Mouse (Mus musculus) embryonic facial prominence, embryonic 11.5 days (tissue): ENCODE data around the gene Rps6. TPM values are rescaled to one million over a fixed set of nuclear protein-coding genes. Genes with fewer than 3 reads are reported as not detected.
A peak's percentile ranks its signal among the peaks of the same experiment; 100 is the strongest.

ENCODE experiments used
- ATAC-seq: fragments of 200-750 bp; cut with Nextera tagmentation; replicated peaks from 2 replicates; pipeline ENCODE4 v1.8.0; 2017; ENCODE audit warnings: low read depth; ENCODE audit not compliant: insufficient number of reproducible peaks, low FRiP score, low TSS enrichment
- DNase-seq: peaks from one replicate; pipeline ENCODE4 v3.0.0-alpha.2; 2015; ENCODE audit warnings: low spot score
- H3K27ac ChIP-seq: fragments of 300-500 bp; sonication (generic); replicated peaks from 2 replicates; pipeline ENCODE4 v1.5.1; 2014; ENCODE audit warnings: mild to moderate bottlenecking, low read depth, low read length, control low read depth
- H3K27me3 ChIP-seq: fragments of 300-500 bp; sonication (generic); 2 replicates; pipeline ENCODE4 v1.6.1; 2014; ENCODE audit warnings: mild to moderate bottlenecking, low read length, moderate library complexity, mixed read lengths; ENCODE audit not compliant: control insufficient read depth, insufficient read depth
- H3K36me3 ChIP-seq: fragments of 300-500 bp; sonication (generic); replicated peaks from 2 replicates; pipeline ENCODE4 v1.6.1; 2014; ENCODE audit warnings: low read depth, mild to moderate bottlenecking, low read length, moderate library complexity, mixed read lengths; ENCODE audit not compliant: control insufficient read depth, insufficient read depth
- H3K4me1 ChIP-seq: fragments of 300-500 bp; sonication (generic); 2 replicates; pipeline ENCODE4 v1.6.1; 2014; ENCODE audit warnings: low read length, mixed read lengths; ENCODE audit not compliant: control insufficient read depth, insufficient read depth
- H3K4me2 ChIP-seq: fragments of 300-500 bp; sonication (generic); 2 replicates; pipeline ENCODE4 v1.6.1; 2014; ENCODE audit warnings: low read depth, mild to moderate bottlenecking, control low read depth, low read length, moderate library complexity
- H3K4me3 ChIP-seq: fragments of 300-500 bp; sonication (generic); 2 replicates; pipeline ENCODE4 v1.5.1; 2014; ENCODE audit warnings: low read depth, low read length, control low read depth
- H3K9ac ChIP-seq: fragments of 300-500 bp; sonication (generic); replicated peaks from 2 replicates; pipeline ENCODE4 v1.6.1; 2014; ENCODE audit warnings: mild to moderate bottlenecking, control low read depth, low read length
- H3K9me3 ChIP-seq: fragments of 300-500 bp; sonication (generic); replicated peaks from 2 replicates; pipeline ENCODE4 v1.6.1; 2016; ENCODE audit warnings: mild to moderate bottlenecking, low read length, inconsistent platforms, mixed read lengths; ENCODE audit not compliant: control insufficient read depth
- WGBS: fragments of 180-500 bp; shearing (Covaris S2); extraction: QIAGEN DNeasy Blood & Tissue Kit; methylation state at CpG from one replicate; pipeline ENCODE4 v1.1.7; 2014; 5-methylcytosine and 5-hydroxymethylcytosine counted together
- polyA plus RNA-seq: library from polyadenylated mRNA; unstranded; fragments of >200 nt; fragmentation: Nextera tagmentation; extraction: Ambion mirVana; gene quantifications from 2 replicates; pipeline ENCODE4 v1.2.1, GENCODE M21; 2014

The Rps6 gene
- polyA plus RNA-seq, 1 experiment from 2014 or later = 840 TPM

DNA sequence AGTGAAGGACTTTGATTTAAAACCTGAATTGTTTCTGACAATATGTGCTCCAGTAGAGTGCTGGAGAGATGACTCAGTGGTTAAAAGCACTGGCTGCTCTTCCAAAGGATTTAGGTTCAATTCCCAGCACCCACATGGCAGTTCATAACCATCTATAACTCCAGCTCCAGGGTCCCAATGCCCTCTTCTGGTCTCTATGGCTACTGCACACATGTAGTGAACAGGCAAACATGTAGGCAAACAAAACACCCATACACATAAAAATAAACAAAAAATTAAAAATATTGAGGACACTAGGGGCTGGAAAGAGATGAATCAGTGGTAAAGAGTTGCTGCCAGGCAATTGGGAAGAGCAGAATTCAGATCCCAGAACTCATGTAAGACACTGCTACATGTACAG is 14.8 kb upstream of the Rps6 start:
- no peaks in the 10 kb centered on the region for H3K9me3 ChIP-seq
- peaks cover 5% of the 10 kb centered on the region; the same call in 1 of the 2 replicates for H3K27me3 ChIP-seq
- no peak overlapping the region for H3K27ac ChIP-seq
- ATAC-seq (no peak), DNase-seq (no peak)
- no peak overlapping the region for H3K4me3 ChIP-seq
- no peaks in the 10 kb centered on the region for H3K36me3 ChIP-seq
- H3K9ac ChIP-seq = no peak overlapping the region
- no peak overlapping the region for H3K4me2 ChIP-seq
- H3K4me1 ChIP-seq = no peaks in the 10 kb centered on the region

DNA sequence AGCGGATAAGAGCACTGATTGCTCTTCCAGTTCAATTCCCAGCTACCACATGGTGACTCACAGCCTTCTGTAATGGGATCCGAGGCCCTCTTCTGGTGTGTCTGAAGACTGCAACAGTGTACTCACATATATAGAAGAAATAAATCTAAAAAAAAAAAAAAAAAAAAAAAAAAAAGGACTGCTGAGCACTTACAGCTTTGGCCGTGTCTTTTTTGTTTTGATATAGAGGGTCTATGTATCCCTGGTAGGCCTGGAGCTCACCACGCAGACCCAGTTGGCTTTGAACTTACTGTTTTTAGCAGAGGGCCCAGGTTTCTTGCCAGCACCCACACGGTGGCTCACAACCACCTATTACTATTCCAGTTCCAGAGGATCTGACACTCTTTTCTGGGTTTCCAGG is 6.9 kb upstream of the Rps6 start:
- H3K27me3 ChIP-seq = no peaks in the 10 kb centered on the region
- H3K36me3 ChIP-seq = no peaks in the 10 kb centered on the region
- no peak overlapping the region for H3K4me3 ChIP-seq
- H3K4me1 ChIP-seq = no peaks in the 10 kb centered on the region
- DNase-seq (no peak), ATAC-seq (no peak)
- 85% methylated on average over 5 of the region's 5 CpGs for WGBS
- H3K27ac ChIP-seq = no peak overlapping the region
- no peaks in the 10 kb centered on the region for H3K9me3 ChIP-seq
- H3K4me2 ChIP-seq = no peak overlapping the region
- no peak overlapping the region for H3K9ac ChIP-seq

DNA sequence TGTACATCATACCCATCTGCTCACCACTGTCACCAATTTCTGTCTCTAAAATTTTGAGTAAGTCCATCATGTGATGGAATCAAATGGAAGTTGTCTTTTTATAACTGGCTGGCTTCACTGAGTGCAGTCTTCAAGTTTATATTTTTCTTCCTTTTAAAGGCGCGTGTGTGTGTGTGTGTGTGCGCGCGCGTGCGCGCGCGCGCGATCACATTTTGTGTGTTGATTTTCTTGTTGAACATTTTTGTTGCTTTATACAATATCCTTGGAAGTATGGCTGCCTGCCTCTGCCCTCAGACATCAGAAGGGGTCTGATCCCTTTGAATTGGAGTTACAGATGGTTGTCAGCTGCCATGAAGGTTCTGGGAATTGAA is 843 bp upstream of the Rps6 start:
- 67% methylated on average over 12 of the region's 12 CpGs for WGBS
- no peak overlapping the region for H3K27ac ChIP-seq
- no peaks in the 10 kb centered on the region for H3K4me1 ChIP-seq
- peak overlapping the region; percentile 96 for H3K4me3 ChIP-seq
- ATAC-seq (no peak), DNase-seq (no peak)
- H3K9ac ChIP-seq = peak overlapping the region; percentile 56
- no peaks in the 10 kb centered on the region for H3K27me3 ChIP-seq
- peaks cover 14% of the 10 kb centered on the region for H3K36me3 ChIP-seq
- no peaks in the 10 kb centered on the region for H3K9me3 ChIP-seq
- H3K4me2 ChIP-seq = peak overlapping the region; percentile 61

DNA sequence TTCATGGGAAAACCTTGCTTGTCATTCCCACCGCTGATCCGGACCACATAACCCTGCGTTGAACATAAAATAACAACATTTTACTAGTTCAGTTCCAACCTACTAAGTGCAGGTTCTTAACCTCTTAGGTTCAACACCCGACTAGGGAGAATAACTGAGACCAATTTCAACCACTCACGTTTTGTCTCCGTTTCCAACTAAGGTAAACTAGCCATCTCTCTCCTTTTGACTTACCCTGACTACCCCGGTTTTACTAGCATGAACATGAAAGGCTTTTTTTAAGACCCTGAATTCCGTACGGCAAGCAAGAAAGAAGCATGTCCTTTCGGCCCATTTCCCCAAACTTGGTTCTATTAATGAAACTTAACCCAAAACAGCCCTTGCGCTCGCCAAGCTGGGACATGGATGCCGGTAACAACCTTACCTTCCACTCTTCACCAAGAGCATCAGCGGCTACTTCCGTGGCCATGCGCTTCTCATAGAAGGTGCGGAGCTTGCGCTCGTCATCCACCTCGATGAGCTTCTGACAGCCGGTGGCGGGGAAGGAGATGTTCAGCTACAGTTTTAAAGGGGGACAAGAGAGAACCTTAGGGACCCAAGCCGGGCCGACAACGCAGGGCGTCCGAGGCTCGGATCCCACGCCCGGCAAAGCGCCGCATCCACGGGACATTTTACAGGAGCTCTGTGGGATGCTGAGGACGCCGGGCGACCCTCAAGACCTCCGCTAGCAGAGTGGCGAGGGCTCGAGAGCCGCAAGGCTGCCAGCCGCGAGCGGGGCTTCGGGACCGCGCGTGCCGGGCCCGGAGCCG is 704 bp downstream of the Rps6 start:
- H3K4me1 ChIP-seq = no peaks in the 10 kb centered on the region
- DNase-seq (no peak), ATAC-seq (no peak)
- H3K4me3 ChIP-seq = peak overlapping the region; percentile 96
- peak overlapping the region; percentile 94 for H3K27ac ChIP-seq
- H3K27me3 ChIP-seq = no peaks in the 10 kb centered on the region
- WGBS = 1% methylated on average over 43 of the region's 50 CpGs
- peaks cover 17% of the 10 kb centered on the region for H3K36me3 ChIP-seq
- peak overlapping the region; percentile 57 for H3K4me2 ChIP-seq
- H3K9me3 ChIP-seq = no peaks in the 10 kb centered on the region
- H3K9ac ChIP-seq = peak overlapping the region; percentile 100

DNA sequence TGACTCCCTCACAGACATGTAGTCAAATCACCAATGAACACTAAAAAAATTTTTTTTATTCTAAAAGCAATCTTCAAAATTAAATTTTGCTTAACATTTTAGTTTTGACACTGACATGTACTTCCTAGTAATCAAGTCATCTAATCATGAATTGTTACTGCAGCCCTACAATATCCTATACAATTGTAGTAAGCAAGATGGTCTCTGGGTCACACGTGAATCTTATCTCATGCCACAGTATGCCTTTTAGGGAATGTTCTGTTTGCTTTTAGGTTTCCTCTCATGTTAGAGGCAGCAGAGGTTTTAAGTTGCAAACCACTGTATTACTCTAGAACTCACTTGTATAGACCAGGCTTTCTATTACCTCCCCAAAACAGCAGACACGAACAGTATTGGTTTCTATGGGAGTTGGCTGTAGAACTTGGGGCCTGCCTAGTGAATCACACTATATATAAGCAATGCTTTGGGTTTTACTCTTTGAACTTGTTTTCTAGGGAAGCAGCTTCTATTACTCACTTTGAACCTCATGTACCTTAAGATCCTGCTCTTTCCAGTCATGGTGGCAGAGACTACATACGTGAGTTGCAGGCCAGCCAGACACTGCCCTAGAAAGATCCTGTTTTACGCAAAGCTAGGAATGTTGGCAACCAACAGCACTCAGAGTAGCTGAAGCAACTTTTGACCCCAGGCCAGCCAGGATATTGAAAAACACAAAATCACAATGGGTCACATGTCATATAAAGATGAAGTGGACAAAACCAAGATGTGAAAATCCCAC is 4.2 kb downstream of the Rps6 start:
- H3K27ac ChIP-seq = no peak overlapping the region
- DNase-seq = no peak
- ATAC-seq = no peak
- no peaks in the 10 kb centered on the region for H3K27me3 ChIP-seq
- no peaks in the 10 kb centered on the region for H3K9me3 ChIP-seq
- no peak overlapping the region for H3K9ac ChIP-seq
- no peak overlapping the region for H3K4me3 ChIP-seq
- H3K36me3 ChIP-seq = peaks cover 17% of the 10 kb centered on the region
- 83% methylated on average over 4 of the region's 4 CpGs for WGBS
- no peak overlapping the region for H3K4me2 ChIP-seq
- no peaks in the 10 kb centered on the region for H3K4me1 ChIP-seq

DNA sequence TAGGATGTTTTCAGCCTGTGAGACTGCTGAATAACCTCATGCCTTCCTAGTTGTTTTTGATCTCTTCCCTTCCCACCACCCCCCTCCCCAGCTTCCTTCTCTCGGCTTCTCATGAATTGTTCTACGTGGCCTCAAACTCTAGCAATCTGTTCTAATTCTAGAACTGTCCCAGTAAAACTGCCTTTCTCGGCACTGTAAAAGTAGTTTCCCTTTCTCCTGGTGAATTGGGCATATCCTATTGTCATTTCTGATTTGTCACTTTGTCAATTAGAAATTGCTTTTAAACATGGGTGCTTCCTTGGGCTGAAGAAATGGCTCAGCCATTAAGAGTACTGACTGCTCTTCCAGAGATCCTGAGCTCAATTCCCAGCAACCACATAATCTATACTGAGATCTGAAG is 5.2 kb downstream of the Rps6 start:
- Histone ChIP-seq H3K4me3 (no peak overlapping the region), H3K27me3 (no peaks in the 10 kb centered on the region), H3K9me3 (no peaks in the 10 kb centered on the region), H3K4me2 (no peak overlapping the region), H3K27ac (no peak overlapping the region), H3K4me1 (no peaks in the 10 kb centered on the region), H3K36me3 (peaks cover 17% of the 10 kb centered on the region), H3K9ac (no peak overlapping the region)
- DNase-seq (no peak), ATAC-seq (no peak)
- WGBS = 63% methylated on average over 3 of the region's 3 CpGs

DNA sequence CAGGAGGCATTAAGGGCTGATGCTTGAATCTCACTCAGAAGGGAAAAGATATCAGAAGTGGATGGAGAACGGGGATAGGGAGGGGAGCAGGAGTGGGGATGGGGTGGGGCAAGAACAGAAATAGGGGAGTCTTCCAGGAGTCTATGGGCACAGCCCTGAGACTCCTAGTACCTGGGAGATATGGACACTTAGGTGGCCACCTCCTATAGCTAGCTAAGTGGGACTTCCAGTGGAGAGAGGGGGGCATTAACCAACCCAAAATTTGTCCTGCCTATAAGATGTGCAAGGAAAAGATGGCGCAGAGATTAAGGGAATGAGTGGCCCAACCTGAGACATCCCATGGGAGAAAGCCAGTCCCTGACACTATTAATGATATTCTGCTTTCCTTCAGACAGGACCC is 5.9 kb downstream of the Rps6 start:
- Histone ChIP-seq H3K4me2 (no peak overlapping the region), H3K27ac (no peak overlapping the region), H3K27me3 (no peaks in the 10 kb centered on the region), H3K9me3 (no peaks in the 10 kb centered on the region), H3K4me1 (no peaks in the 10 kb centered on the region), H3K36me3 (peaks cover 17% of the 10 kb centered on the region), H3K9ac (no peak overlapping the region), H3K4me3 (no peak overlapping the region)
- no peak for DNase-seq
- 87% methylated on average over 2 of the region's 2 CpGs for WGBS
- ATAC-seq = no peak

DNA sequence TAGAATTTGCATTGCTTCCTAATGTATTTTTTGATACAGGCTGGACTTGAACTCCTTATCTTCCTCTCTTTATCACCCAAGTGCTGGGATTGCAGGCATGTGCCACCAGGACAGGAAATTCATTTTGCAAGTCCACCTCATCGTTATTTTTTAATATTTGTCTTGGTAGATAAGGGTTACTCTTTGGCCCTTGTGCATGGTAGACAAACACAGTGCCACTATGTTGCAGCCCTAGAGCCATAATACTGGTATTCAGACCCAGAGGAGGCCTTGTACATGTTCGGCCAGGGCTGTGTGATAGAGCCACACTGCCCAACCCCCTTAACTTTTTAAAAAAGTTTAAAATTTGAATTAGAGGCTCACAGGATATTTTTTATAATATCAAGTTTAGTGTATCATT is 10.0 kb downstream of the Rps6 start:
- H3K27me3 ChIP-seq = no peaks in the 10 kb centered on the region
- no peak overlapping the region for H3K4me3 ChIP-seq
- no peak overlapping the region for H3K9ac ChIP-seq
- H3K4me2 ChIP-seq = no peak overlapping the region
- H3K9me3 ChIP-seq = no peaks in the 10 kb centered on the region
- peaks cover 3% of the 10 kb centered on the region for H3K36me3 ChIP-seq
- no peak for ATAC-seq
- H3K27ac ChIP-seq = no peak overlapping the region
- no peaks in the 10 kb centered on the region for H3K4me1 ChIP-seq
- 83% methylated on average over 2 of the region's 2 CpGs for WGBS
- no peak for DNase-seq
